Mouse (Mus musculus) urinary bladder, postnatal 14 days (tissue): Measurements from ENCODE around the gene Nhsl1.

Experiments
- DNase-seq: peaks from one replicate; pipeline ENCODE4 v3.0.0; 2021; ENCODE audit warnings: low spot score

The Nhsl1 gene

DNA sequence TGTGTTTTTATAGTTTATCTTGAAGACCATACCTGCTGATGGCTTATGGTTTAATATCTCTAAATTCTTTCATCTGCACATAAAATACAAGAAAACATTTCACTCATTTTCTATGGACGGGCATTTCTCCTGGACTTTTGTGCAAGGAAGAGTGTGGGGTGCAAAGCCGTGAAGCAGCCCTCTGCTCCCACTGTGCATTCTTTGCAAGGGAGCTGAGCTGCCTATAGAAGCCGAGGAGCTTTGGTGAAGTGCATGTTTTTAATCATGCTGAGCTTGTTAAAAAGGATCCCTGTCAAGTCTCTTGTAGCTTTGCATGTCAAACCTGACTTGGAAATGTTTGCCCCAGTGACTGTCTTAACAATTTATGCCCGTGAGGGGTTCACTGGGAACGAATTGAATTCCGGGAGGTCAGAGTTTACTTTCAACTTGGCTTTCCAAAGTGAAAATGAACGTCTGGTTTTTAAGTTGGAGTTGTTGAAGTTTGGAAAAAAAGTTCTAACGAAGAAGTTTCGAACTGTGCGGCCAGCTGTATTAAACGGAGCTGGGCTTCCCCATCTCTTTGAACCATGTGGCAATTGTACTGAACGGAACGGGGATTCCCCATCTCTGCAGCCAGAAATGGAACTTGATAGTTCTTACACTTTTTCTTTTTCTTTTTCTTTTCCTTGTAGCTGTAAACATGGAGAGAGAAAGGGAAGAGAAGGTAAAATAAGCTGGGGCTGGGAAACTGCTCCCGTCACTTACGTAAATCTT is 22.8 kb downstream of the Nhsl1 start:
- DNase-seq: no peak

DNA sequence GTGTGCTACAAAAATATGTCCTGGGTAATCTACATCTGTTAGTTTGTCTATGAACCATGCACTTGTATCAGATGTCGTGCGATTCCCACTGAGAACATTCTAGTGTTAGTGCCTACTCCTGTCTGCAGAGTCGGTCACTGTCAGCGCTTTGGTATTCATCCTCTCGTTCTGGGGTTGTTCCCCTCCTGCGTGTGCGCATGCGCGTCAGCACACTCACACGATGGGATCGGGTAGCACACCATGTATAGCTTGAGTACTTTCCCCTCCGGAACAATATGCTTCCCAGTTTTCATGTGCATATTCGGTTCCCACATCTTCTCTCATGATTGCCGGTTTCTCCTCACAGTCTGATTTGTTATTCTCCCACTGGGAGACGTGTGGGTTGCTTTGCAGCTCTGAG is 28.4 kb downstream of the Nhsl1 start:
- no peak for DNase-seq

DNA sequence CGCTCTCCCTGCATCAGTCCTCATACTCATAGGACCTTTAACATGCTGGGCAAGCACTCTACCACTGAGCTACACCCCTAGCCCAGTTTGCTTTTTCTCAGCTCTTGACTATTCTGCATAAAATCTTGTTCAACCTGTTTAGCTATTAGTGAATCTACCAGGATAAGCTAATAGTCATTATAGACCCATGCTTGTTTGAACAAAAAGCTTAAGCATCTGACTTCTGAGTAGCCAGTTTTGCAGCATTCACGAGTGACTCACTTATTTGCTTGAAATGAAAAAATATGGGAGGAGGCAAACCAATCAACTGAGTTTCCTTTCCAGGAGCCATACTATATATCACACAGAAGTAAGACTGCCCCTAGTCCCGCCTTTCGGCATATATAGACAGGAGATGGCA is 32.0 kb downstream of the Nhsl1 start:
- DNase-seq: peak; percentile 49

DNA sequence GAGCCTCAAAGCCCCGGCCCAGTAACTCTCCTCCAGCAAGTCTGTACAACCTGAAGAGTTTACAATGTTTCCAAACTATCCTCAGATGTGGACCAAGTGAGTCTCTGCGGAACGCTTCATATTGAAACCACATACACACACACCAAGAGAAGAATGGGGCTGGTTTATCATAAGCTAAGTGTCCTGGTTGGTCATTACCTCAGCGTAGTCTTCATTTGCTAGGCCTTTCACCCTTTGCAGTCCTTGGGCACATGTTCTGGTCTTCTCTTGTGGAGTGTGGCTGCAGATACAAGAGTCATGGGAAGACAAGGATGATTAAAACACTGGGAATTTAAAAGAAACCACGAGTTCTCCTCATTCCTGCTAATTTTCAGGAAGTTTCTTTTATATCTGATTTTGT is 34.2 kb downstream of the Nhsl1 start:
- DNase-seq: no peak

DNA sequence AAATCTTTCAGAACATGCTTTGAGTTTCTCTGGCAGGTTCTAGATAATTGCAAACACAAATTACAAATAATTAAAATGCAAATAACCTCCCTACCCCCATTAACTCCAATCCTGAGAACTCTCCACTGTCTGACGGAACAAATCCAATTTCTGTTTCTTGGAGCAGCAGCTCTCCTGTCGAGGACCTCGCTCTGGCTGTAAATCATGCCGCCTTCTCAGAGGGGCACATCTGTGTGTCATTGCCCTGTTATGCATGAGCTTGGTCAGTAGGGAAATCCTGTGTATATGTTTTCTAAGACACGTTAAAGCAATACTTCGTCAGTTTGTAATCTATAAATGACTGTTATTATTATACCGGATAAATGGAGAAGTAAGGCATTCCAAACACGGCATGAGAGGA is 35.3 kb downstream of the Nhsl1 start:
- no peak for DNase-seq

DNA sequence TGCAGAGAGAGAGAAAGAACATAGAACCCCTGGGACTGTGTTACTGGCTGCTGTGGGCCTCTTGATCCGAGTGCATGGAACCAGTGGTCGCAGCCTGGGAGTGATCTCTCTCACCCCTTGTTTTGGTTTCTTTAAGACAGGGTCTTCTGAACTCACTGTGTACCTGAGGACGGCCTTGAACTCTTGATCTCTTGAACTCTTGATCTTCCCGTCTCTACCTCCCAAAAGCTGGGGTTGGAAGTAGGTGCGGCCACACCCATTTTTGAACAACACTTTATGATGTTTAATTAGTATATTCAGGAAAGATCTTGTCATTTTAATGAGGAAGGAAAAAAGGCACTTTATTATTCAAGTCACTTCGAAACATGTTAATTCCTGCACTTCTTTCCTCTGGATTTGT is 37.7 kb downstream of the Nhsl1 start:
- DNase-seq: no peak

DNA sequence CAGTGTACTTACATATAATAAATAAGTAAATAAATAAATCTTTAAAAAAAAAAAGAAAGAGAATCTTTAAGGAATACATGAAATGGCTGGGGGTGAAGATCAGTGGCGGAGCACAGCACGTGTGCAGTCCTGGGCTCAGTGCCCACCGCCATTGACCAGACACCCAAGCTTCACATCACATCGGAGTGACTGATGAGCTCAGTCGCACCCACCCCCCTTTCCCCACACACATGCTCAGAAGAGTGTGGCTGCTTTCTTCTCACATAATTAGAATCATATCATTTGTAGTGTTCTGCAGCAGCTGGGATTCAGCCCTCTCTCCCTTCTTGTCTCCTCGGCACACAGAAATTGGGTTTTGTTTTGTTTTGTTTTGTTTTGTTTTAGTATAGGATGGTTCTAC is 38.4 kb downstream of the Nhsl1 start:
- no peak for DNase-seq

DNA sequence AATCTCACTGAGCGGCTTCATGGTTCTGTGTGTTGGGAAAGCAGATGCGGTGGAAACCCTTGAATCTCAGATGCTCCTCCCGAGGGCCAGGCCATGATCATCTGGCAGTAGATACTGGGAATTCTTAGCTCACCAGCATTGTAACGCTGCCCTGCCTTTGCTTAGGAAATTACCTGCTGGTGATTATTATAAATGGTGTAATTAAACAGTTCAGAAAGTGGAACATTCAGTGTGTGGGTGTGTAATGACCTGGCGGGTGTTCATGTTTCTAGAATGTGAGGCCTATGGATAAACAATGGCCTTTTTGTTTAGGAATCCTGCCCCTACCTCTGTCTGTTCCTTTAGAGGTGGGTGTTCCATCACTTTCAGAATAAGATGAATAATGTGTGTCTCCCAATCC is 39.7 kb downstream of the Nhsl1 start:
- DNase-seq: no peak

DNA sequence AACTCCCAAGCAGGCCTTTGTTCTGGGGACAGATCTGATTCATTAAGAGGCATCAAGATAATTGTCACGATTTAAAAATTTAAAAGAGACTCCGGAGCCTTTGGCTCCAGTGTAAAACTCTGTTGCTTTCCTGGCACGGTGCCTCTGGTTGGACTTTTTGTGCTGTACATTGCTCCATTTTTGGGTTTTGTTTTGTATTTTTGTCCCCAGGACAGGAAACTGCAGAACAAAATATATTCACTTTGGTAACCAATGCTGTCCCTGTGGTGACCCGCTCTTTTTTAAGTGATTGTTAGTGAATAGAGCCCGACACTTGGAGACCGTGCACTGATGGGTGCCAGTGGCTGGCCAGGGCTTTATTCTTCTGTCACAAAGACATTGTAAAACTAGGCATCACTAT is 41.4 kb downstream of the Nhsl1 start:
- DNase-seq: no peak

DNA sequence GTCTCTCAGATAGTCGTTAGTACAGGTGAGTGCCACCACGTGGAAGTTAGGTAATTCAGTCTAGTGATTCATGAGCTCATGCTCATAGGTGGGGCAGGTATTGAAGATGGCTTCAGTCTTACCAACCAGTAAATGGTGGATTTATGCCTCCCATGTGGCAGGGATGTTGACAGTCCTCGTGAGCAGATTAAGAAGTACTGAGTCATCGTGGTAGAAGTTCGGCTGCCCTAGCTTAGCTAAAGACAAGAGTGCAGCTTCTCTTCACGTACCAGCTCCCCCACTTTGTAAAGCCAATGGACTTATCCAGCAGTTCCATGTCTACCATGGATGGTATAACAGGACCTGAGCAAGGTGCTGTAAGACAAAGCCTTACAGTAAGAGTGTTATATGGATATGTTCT is 46.6 kb downstream of the Nhsl1 start:
- no peak for DNase-seq

DNA sequence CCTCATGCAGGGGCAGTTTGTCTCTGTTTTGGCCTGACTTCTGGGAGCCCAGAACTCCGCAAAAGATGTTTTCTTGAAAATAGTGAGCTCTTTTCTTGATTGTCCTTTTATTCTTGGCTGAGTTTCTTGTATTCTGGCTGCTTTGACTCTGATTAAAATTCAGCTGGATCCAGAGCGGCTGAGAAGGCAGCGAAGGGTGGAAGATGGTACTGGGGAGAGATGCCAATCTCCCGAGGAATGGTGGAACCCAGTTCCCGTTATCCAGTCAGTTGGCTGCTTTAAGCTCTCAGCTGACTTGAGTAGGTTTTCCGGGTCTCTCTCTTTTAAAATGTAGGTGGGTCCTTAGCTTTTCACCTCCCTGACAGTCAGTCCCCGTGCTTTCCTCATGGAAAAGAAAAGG is 47.9 kb downstream of the Nhsl1 start:
- DNase-seq: no peak

DNA sequence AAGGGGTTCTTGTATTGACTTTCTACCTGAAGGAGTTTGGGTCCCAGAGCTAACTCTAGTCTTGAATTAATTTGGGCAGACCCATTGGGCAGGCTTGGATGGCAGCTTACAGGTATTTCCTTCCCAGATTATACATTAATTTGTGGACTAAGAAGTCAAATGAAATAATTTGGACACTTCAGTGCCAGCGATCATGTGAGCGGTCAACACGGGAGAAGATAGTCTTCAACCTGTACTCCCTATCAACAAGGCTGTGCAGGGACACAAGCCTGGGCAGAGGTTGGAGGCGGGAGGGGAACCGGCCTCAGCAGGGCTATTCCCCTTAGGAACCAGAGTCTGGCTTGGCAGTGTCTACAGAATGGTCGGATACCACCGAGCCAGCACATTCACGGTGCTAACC is 49.3 kb downstream of the Nhsl1 start:
- DNase-seq: no peak

DNA sequence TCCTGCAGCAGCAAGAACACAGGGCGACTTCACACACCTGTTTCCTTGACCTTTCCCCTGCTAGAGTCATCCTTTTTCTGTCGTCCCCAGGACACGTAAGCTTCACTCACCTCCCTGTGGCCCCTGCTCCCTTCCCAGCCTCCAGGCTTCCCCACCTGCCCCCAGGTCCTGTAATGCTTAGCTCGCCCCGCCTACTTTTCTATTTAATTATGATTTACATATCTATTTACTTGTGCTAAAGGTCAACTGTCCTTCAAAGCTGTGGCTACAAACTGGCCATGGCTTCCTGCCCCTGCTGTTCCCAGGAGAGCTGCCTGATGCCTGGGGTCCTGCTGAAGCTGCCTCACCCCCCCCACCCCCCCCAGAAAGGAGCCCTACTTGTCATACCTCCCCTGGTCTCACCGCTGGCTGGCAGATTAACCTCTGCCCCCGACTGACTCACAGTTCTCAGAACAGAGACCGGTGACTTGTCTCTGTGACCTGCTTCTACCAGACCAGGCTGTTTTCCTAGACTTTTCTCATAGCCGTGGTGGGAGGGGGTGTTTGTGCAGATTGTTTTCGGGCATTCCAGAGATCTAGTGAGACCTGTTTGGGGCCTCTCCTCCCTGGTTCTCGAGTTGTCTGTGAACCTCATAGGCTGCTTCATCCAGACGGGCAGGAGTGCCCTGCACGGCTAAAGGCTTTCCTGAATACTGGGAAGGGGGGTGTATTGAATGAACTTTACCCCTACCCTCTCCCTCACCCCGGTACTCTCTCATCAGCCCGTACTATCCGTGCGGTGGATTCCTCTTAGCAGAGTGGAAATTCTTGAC is 51.9 kb downstream of the Nhsl1 start:
- DNase-seq: peak; percentile 75

DNA sequence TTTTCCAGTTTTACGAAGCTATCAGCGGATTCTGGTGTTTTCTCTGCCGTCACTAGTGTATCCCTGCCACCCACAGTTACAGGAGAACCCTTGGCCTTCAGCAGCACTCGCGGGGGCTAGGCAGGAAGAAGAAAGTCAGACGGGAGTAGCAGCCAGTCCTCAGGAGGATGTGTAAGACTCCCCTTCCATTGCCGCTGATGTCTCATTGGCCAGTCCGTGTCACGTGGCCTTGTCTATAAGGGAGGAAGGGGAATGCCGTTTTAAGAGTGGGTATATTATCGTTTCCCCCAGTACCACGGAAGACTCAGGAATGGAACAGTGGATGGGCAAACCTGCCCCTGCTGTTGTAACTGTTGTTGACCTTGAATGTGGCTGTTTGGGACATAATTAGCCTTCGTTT is 53.1 kb downstream of the Nhsl1 start:
- no peak for DNase-seq

DNA sequence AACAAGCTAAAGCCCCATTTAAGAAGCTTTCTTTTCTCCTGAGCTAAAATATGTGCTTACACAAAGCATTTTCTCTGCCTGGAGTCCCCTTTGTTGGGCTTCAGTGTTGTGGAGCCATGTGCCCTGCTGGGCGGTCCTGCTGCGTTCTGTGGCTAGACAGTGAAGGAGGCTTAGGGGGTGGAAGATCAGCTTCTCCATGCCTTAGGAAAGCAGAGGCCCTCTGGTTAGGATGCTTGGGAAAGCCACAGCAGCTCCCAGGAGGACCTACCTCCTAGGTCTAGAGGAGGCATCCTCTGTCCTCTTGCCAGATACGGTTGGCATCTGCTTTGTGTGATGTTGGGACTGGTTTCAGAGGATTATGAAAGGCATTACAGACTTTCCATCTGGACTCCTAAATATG is 56.5 kb downstream of the Nhsl1 start:
- DNase-seq: no peak

DNA sequence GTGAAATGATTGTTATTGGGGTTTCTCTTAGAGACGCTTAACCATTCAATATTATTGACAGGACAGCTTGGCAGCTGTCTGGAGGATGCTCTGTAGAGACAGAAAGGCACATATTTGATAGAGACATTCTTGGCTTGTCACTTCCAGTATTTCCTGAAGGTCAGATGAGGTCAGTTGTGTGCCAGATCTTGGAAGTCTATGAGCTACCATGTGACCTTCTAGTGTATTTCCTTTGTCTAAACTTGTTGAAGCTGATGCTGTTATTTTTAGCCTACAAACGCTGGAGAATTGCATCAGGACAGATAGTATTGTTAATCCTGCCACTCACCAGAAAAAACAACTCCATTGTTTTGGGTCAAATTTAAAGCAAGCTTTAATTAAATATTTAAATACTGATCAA is 66.0 kb downstream of the Nhsl1 start:
- no peak for DNase-seq

DNA sequence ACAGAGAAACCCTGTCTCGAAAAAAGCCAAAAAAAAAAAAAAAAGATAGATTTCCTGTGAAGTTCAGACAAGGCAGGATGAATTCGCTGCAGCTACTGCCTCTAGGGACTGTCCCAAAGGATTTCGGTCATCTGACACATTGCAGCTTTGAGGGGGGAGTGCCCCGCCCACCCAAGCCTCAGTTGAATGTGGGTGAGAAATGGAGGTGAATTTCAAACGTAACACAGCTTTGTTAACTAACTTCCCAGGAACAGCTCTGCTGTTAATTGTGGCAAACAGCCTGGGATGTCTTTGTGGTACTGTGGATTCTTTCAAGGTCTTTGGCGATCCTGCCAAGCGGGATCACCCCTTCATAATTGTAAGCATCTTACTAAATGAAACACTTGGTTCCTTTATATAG is 67.4 kb downstream of the Nhsl1 start:
- DNase-seq: no peak

DNA sequence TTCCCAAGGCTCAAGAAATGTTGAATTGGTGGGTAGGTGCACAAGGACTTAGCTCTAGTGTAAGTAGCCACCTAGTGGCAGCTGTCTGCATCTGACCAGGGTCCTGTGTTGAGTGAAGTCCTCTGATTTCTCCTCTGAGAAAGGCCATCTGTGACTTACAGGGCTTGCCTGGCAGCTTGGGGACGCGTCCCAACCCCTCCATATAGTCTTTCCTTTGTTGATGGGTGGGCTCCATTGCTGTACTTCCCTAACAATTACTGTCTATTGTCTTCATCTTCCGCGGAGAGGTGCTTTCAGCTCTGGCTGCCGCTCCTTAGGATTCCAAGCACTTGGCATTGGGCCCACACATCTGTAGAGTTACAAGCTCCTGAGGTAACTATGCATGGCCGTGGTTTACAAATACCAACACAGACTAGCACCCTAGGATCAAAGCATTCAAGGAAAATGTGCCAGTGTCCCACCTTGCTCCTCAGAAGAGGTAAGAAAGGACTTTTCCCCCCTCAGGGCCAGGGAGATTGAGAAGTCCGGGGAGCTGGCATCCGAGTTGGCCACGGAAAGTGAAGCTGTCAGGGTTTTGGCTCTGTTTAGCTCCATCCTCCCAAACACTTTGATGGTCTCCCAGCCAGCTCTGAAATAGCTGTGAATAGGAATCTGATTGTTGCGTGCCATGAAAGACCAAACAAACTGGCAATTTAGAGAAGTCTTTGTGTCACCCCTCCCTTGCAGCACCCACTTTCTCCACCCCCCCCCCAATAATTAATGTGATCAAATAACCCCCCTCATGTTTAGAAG is 70.2 kb downstream of the Nhsl1 start:
- DNase-seq: peak; percentile 65

DNA sequence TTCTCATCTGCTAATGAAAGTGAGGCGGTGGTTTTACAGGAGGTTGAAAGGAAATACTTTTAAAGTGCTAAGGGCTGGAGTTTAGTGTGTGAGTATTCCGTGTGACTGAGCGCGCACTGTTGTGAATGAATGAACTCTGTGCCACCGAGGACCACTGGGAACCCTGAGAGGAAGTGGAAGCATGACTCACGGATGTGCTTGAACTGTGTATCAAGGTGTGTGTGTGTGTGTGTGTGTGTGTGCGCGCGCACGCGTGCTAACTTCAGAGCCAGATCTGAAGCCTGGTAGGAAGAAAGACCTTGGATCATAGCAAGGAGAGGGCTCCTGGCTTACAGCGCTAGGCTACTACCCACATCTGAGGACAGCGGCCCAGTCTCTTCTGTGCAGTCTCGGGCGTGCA is 71.2 kb downstream of the Nhsl1 start:
- DNase-seq: no peak

DNA sequence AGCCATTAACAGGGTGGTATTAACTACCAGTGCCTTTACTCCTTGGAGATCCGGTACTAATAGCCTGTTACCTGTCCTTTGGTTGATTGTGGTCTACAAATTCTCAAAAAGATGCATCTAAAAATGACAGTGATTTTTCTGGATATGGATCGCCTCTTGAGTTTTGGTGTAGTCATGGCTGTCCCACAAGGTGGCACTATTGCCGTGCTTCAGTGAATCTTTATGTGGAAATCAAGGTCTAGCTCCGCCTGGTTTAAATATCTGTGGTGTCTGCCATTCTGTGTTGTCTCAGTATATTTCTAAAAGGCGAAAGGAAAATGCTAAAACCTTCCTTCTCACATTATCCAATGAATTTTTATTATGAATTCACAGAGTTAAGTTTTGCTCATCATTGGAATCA is 72.8 kb downstream of the Nhsl1 start:
- DNase-seq: peak; percentile 60

DNA sequence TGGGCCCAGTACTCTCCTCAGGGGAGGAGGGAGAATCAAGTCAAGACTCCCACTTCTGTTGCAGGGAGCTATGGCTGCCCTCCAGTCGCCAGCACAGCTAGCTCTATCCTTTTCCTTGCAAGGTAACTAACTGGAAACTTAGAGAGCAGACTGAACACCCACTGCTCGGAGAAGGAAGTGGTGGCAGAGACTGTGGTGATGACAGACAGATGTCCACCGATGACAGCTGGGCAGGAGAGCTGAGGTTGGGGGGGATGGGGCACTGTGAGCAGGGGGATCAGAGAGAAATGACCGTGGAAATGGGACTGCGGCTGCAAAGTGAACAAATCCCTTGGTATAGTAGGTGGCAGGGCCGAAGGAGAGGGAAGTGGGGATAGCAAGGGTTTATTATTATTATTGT is 73.5 kb downstream of the Nhsl1 start:
- no peak for DNase-seq

DNA sequence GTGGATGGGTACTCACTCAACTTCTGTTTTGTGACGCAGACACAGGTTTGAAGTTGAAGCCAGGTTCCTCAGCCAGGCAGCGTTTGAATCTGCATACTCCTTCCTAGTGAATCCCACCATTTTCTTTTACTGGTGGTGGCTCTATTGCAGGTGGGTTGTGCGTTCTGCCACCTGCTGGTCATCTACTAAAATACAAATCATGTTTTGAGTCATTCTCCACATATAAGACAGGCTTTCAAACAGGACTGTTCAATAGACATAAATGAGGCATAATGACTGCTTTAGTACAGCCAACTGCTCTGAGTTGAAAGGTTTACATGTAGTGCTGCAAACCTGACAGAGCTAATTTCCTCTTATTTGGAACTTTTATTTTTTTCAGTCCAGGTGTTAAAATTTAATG is 75.0 kb downstream of the Nhsl1 start:
- DNase-seq: no peak

DNA sequence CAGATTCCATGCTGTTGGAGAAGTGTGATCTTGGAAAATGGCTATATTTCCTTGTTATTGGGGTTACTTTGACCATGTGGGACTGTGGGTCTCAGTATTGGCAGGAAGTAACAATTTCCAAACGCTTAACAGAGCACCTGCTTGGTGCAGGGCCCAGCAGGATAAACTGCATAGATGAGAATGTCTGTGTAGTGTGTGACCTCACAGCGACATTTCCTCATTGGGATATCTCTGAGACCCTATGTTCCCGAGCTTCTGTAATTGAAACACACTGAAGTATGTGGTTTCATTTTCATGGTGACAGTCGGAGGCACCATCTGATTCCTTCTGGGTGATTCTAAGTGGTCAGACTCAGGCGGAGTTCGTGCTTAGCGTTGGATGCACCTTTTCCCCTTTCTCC is 75.5 kb downstream of the Nhsl1 start:
- DNase-seq: no peak
